Mouse (Mus musculus) regulatory T cell (primary cell): ENCODE measurements around the gene Slc16a3.

Experiments
- in situ Hi-C: fragments of 300-600 bp; cut with MboI, MseI; formaldehyde crosslinking; loops from one replicate; pipeline ENCODE4 v1.15.1; 2025; ENCODE audit warnings: high pct_unique_total_duplicates

Gene Slc16a3

GRCm38 (mm10) chr11:120948861-120949851 is 876 bp downstream of the Slc16a3 start:
- in situ Hi-C loops: no loop called here

- in situ Hi-C loops: no loop called here
Observed at GRCm38 (mm10) chr11:120949863-120950262, 1.6 kb downstream of the Slc16a3 start.

- in situ Hi-C loops: no loop called here
Observed at GRCm38 (mm10) chr11:120950281-120951202, 2.3 kb downstream of the Slc16a3 start.

GRCm38 (mm10) chr11:120951237-120951636 is 3.0 kb downstream of the Slc16a3 start:
- in situ Hi-C loops: no loop called here

- in situ Hi-C loops: no loop called here
Observed at GRCm38 (mm10) chr11:120951731-120952730, 3.8 kb downstream of the Slc16a3 start.

GRCm38 (mm10) chr11:120954936-120955335 is 6.7 kb downstream of the Slc16a3 start:
- in situ Hi-C loops: no loop called here

GRCm38 (mm10) chr11:120955701-120956100 is 7.4 kb downstream of the Slc16a3 start:
- in situ Hi-C loops: no loop called here

- in situ Hi-C loops: no loop called here
Observed at GRCm38 (mm10) chr11:120957052-120957451, 8.8 kb downstream of the Slc16a3 start.

- in situ Hi-C loops: no loop called here
Observed at GRCm38 (mm10) chr11:120957731-120958257, 9.5 kb downstream of the Slc16a3 start.

GRCm38 (mm10) chr11:120959066-120959465 is 10.8 kb downstream of the Slc16a3 start:
- in situ Hi-C loops: no loop called here

- in situ Hi-C loops: no loop called here
Observed at GRCm38 (mm10) chr11:120959564-120959963, 11.3 kb downstream of the Slc16a3 start.

GRCm38 (mm10) chr11:120960248-120960647 is 12.0 kb downstream of the Slc16a3 start:
- in situ Hi-C loops: no loop called here

- in situ Hi-C loops: no loop called here
Observed at GRCm38 (mm10) chr11:120961594-120961993, 13.3 kb downstream of the Slc16a3 start.

- in situ Hi-C loops: no loop called here
Observed at GRCm38 (mm10) chr11:120962050-120962771, 13.9 kb downstream of the Slc16a3 start.

GRCm38 (mm10) chr11:120962909-120963308 is 14.6 kb downstream of the Slc16a3 start:
- in situ Hi-C loops: no loop called here

- in situ Hi-C loops: no loop called here
Observed at GRCm38 (mm10) chr11:120964195-120965157, 16.2 kb downstream of the Slc16a3 start.

- in situ Hi-C loops: no loop called here
Observed at GRCm38 (mm10) chr11:120965587-120965986, 17.3 kb downstream of the Slc16a3 start.

GRCm38 (mm10) chr11:120969742-120970141 is 21.5 kb downstream of the Slc16a3 start:
- in situ Hi-C loops: no loop called here

GRCm38 (mm10) chr11:120971237-120971636 is 23.0 kb downstream of the Slc16a3 start:
- in situ Hi-C loops: no loop called here
